Mouse (Mus musculus): Measurements from ENCODE around the gene Cts3. TPM values are rescaled to one million over a fixed set of nuclear protein-coding genes. Genes with fewer than 3 reads are reported as not detected.
"Not testable (repeated sequence)": the region's sequence is repeated elsewhere in the genome, so short reads cannot be mapped to it uniquely, and the experiment has no call there.

Cts3 gene
- total RNA-seq (2021), result not detected
- long read RNA-seq, result 0 reads

- no peak for DNase-seq (ENCODE audit: low spot score in 2 of 2)
Measured at GRCm38 (mm10) chr13:61570027-61570426, at the start of gene Cts3. Gene Cts3, minus strand, starts transcription at chr13:61570127.

- DNase-seq (ENCODE audit: low spot score in 2 of 2), result not testable (repeated sequence)
Measured at GRCm38 (mm10) chr13:61568074-61568473, 1.9 kb downstream of the Cts3 start, which contains the start of gene Gm49352. Gene Gm49352, minus strand, starts transcription at chr13:61568174.

- no peak for DNase-seq (ENCODE audit: low spot score in 2 of 2)
Measured at GRCm38 (mm10) chr13:61541631-61542030, 28.3 kb downstream of the Cts3 start, which contains the start of gene Ctsm. Gene Ctsm, minus strand, starts transcription at chr13:61541839.

Other genes with a start within 250 kb of the Cts3 start
- gene Cts7, start 211.9 kb downstream of the Cts3 start, total RNA-seq (2021), result not detected
- not detected for gene Ctsm, start 28.3 kb downstream of the Cts3 start, total RNA-seq (2021)
- not detected for gene Gm49352, start 2.0 kb downstream of the Cts3 start, total RNA-seq (2021)